Mouse (Mus musculus) inflammation-experienced regulatory T-cells, adult 6 months (primary cell): ENCODE results near the gene Sh3rf1. TPM values are rescaled to one million over a fixed set of nuclear protein-coding genes. Genes with fewer than 3 reads are reported as not detected.
A peak's percentile ranks its signal among the peaks of the same experiment; 100 is the strongest.

Source experiments
- ATAC-seq: one replicate; pipeline ENCODE4 v1.8.0; 2017
- polyA plus RNA-seq, 3 experiments: library from polyadenylated mRNA; unstranded; fragments of 100-300 nt; shearing (Covaris generic); gene quantifications; one replicate each; pipeline ENCODE4 v1.2.1; 2017

Sh3rf1 gene
- polyA plus RNA-seq, 3 experiments from 2014 or later, result 6.4 to 9.2 (median 6.4) TPM

DNA sequence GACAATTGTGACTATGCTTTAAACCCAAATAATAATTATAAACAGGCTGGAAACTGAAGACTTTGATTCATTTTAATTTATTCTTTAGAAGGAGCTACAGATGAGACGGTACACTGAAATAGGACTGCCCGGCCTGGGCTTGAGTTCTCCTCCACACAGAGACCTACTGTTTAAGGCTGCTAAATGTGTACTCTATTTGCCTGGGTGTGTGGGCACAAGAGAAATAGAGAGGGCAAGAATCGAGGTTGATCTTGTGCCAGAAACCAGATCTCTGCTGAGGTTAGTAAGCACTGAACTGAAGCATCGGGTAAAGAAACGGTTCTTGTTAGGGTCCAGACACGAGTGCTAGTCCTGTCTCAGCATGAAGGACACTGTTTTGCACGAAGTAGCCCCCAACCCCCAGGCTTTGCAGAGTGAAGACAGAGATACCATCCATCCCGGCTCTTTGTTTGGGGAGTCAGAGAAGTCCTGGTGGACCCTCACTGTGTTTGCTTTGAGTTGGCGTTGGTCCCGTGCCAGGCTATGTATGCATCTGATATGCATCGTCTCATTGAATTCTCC is 64.4 kb downstream of the Sh3rf1 start:
- no peak for ATAC-seq

- peak; percentile 83 for ATAC-seq
Observed at GRCm38 (mm10) chr8:61288676-61289075, 65.0 kb downstream of the Sh3rf1 start.

- ATAC-seq, result no peak
Observed at GRCm38 (mm10) chr8:61295040-61295439, 71.4 kb downstream of the Sh3rf1 start.

- ATAC-seq, result no peak
Observed at GRCm38 (mm10) chr8:61295441-61295840, 71.8 kb downstream of the Sh3rf1 start.

DNA sequence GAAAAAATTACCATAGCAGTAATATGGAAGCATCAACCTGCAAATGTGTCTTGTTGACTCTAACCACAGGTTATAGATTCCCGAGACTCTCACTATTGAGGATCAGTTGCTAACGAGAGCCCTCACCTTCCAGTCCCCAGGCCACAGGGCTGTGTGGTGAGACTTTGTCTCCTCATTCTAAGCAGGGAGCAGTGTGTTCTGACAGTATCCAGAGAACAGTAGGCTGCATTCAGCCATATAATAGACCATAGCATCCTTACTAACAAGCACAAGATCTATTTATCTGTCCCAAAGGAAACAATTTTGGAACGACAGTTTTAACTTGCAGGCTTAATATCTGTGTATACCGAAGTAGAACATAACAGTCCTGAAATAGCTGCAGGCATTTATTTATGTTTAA is 75.2 kb downstream of the Sh3rf1 start:
- ATAC-seq, result no peak

DNA sequence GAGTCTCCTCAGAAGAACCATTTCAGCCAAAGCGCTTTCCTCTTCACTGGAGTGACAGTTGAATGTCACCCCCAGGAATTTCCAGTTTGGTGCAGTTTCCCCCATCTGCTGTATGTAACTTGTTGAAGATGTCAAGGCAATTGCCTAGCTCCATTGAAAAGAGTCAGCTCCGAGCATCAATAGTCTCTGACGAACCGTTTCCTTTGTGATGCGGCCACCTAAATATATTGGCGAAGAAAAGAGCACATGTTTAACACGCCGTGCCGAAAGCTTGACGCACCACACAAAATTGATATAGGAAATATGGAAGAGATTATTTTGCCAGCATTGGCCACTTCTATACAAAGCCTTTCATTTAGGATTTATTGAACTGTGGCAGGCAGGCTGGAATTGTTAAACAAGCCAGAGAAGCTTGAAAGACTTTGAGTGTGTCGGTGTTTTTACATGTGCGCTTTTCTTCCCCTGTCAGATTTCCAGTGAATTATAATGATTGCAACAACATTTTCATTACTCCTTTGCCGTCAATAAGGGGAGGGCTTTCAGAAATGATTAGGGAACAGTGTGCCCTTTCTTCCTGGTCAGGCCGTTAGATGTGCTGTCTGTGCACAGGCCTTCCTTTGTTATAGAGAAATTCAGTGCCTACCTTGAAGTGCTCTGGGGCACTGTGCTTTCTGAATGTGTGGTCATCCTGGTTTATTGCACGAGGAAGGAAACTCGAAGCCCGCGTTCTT is 77.8 kb downstream of the Sh3rf1 start:
- no peak for ATAC-seq

- ATAC-seq, result no peak
Observed at GRCm38 (mm10) chr8:61302029-61302368, 78.3 kb downstream of the Sh3rf1 start.

DNA sequence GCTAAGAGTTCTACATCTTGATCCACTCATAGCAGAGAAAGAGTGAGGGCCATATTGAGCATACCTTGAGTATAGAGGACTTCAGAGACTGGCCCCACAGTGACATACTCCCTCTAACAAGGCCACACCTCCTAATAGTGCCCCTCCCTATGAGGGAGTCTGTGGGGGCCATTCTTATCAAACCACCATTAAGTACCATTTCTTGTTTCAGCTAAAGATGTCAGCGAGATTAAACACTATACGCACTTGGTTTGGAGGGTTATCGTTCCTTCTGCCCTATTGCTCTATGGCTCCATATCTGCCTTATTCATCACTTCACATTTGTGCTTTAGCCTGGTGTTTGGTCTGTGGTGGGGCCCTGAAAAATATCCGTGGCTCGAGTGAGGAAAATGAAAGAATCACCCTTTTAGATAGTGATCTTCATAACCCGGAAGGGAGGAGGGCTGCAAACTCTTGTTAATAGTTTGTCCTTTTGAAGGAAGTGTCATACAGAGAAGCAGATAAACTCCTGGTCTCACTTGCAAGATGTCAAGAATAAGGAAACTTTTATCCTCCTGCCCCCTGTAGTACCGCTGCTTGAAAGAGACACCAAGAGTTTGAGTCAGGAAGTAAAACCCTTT is 81.9 kb downstream of the Sh3rf1 start:
- ATAC-seq, result peak; percentile 71

DNA sequence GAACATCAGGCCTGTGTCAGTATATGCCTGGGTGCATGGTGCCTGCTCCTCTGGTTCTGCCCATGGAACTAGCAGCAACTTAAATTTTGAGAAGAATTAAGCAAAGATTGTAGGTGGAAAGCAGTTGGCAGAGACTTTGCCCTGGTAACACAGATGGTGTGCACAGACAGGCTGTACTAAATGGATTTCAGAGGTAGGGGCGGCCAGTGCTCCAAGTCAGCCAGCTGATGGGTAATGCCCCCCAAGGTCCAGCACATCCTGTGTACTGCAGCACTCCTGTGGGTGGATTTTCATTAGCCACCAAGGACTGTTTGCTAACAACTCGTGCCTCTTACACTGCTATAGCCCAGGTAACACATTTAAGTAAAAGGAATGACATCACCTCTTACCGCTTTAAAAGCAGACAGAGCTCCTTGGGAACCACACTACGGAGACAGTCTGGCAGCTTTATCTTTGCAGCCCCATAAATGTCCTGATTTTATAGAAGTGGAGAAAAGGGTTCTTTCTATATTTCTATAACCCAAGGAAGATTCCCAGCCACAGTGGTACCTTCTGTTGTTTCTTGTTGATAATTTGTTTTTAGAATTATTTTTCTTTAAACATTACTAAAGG is 82.9 kb downstream of the Sh3rf1 start:
- ATAC-seq, result no peak

- ATAC-seq, result no peak
Observed at GRCm38 (mm10) chr8:61308896-61309295, 85.2 kb downstream of the Sh3rf1 start.

- no peak for ATAC-seq
Observed at GRCm38 (mm10) chr8:61309530-61310402, 86.1 kb downstream of the Sh3rf1 start.

DNA sequence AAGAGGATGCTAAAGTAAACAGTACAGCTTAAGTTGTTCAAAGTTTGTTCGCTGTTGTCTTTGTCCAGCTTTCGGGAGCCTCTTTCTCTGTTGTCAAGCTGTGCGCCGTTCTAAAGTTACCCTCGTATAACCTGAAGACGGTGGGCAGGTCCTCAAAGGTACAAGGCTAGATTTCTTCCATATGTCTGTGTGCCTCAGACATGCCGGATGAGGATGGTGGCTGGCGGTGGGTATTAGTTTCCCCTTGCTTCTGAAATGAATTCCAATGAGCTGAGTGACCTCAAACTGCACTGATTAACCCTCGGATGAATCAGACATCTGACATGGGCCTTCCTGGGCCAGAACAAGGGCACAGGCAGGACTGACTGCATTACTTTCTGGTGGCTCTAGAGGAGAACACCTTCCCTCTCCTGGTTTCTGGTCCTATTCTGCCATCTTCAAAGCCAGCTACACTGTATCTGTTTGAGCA is 86.8 kb downstream of the Sh3rf1 start:
- no peak for ATAC-seq

GRCm38 (mm10) chr8:61313016-61313415 is 89.3 kb downstream of the Sh3rf1 start:
- ATAC-seq, result no peak

GRCm38 (mm10) chr8:61316012-61316767 is 92.5 kb downstream of the Sh3rf1 start:
- no peak for ATAC-seq

- no peak for ATAC-seq
Observed at GRCm38 (mm10) chr8:61316813-61317534, 93.3 kb downstream of the Sh3rf1 start.

DNA sequence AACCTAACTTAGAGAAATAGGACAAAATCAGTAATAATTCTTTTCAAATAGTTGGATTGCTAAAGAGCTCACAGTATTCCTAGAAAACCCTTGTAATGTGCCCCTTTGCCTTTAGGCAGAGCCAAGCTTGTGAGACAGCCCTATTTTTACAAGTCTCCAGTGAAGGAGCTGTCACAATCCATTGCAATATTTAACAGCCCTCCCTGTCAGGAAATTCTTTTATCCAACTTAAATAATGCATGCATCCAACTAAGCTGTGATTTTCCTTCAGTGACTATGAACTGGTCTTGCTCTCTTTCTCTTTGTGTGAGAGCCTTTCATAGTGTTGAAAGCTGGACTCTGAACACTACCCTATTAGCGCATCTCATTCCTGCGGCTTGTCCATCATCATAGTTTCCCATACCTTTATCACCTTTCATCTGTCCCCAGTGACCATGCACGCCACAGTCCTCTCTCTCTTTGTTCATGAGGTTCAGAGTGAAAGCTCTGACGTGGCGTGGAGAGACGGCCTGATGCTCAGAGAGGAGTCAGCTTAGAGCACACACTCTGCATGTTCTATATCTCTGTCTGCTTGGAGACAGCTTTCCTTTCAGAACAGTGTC is 94.0 kb downstream of the Sh3rf1 start:
- no peak for ATAC-seq

GRCm38 (mm10) chr8:61321216-61321615 is 97.5 kb downstream of the Sh3rf1 start:
- ATAC-seq, result peak; percentile 83

DNA sequence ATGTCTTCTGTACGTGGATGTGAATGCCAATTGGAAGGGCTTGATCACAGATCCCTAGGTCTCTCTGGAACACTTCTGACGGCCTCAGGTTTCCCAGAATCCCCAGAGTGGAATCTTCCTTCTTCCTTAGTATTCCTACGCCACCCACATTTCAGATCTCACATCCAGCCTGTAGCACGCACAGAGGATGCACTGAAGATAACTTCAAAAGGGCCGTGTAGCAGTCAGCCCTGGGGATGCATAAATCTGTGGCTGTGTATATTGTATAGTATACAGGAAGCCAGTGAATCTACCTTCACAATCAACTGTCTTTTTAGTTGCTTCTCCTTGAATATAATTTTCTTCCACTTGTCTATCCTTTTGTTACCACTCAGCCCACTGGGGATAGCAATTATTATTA is 98.1 kb downstream of the Sh3rf1 start:
- ATAC-seq, result peak; percentile 70

DNA sequence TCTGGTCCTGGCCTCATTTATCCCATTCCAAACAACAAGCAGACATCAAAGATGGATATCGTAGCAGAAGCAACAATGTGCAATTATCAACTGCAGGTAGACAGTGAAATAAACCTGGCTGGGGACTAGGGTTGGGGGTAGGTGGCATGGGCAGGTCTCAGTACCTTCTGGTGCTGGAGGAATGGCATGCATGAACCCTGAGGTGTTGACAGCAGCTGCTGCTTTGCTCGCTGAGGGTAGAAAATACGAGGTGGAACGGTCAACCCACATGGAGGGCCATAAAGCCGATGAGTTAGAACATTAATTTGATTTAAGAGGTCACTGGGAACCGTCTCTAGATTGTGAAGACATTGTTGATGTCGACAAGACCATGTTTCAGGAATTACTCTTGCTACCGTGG is 98.8 kb downstream of the Sh3rf1 start:
- ATAC-seq, result no peak

DNA sequence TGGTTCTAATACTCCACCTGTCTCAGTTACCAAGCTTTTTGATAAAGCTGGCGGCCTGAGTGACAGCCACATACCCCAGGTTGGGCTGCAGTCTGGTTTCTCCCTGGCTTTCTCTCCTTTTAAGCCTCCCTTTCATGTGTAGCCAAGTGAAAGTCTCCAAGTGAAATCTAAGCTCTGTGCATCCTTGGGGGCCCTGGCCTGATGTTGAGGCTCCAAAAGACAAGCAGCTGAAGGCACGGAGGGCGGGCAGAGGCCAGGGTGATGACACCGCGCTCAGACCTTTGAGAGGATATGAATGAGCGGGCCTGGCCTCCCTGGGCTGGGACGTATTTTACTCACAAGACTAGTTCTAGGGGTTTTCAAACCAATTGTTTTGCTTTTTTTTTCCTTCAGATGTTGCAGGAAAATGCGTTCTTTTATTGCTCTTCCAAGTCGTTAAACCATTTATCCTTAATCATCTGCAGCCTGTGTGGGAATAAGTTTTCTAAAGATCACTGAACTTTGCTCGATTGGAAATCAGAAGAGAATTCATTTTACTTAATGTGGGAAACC is 100.8 kb downstream of the Sh3rf1 start:
- ATAC-seq, result no peak
